Mouse (Mus musculus): ENCODE measurements around the gene Ilkap. TPM values are rescaled to one million over a fixed set of nuclear protein-coding genes. Genes with fewer than 3 reads are reported as not detected.

Ilkap gene
- total and polyA plus RNA-seq, 3 experiments = 131 to 145 TPM; not detected in 1

DNA sequence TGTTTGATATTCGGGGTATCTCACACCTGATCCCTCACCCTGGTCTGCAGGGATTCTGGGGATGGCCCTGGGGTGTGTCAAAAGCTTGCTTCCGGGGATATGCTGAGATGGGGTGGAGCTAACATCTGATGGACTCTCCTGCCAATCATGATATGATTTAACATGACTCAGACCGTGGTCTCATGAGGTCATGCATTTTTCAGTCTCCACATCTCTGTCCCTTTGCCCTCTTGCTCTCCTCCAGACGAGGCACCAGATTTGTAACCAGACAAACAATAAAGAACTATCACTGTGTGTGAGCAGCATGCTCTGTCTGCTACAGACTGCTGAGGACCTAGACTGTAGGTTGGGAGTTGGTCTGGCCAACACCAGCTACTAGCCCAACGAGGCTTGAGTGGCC lies 36.5 kb downstream of the Ilkap start:
- H3K4me1 ChIP-seq (ENCODE audit: control insufficient read depth in 1 of 2, insufficient read depth in 2 of 2, low read length in 2 of 2) = peaks cover 0 to 6% of the 10 kb centered on the region in 2 experiments; a peak in 2 of 4 replicates
- H3K79me2 ChIP-seq (ENCODE audit: control insufficient read depth, insufficient read depth, low read length, poor library complexity) = peaks cover 4% of the 10 kb centered on the region
- no peak for DNase-seq (ENCODE audit: low read depth, low spot score)
- H3K9ac ChIP-seq (ENCODE audit: control insufficient read depth, low read depth, low read length, poor library complexity, severe bottlenecking) = no peak overlapping the region
- TF ChIP-seq E2F4 (IDR thresholded peaks at IDR 0.05; ENCODE audit: borderline replicate concordance, low read depth, low read length) = no peak
- TF ChIP-seq BHLHE40 (IDR thresholded peaks at IDR 0.05; ENCODE audit: borderline replicate concordance, low read depth, low read length) = no peak
- no peak for TF ChIP-seq ZNF384 (IDR thresholded peaks at IDR 0.05; ENCODE audit: low read depth, low read length)
- TF ChIP-seq TCF12 (IDR thresholded peaks at IDR 0.05; ENCODE audit: low read depth, low read length) = no peak
- TF ChIP-seq MAX (IDR thresholded peaks at IDR 0.05; ENCODE audit: low read length) = no peak
- no peak for TF ChIP-seq USF1 (IDR thresholded peaks at IDR 0.05; ENCODE audit: low read depth, low read length)
- H3K27me3 ChIP-seq (ENCODE audit: control insufficient read depth in 1 of 2, insufficient read depth in 2 of 2, low read length in 2 of 2) = no peaks in the 10 kb centered on the region; a peak in 1 of 4 replicates
- H3K27ac ChIP-seq (ENCODE audit: control insufficient read depth, low read depth, low read length) = no peak overlapping the region
- no peaks in the 10 kb centered on the region for H3K9me3 ChIP-seq (replicated peaks; ENCODE audit: insufficient read depth, low read length)
- H3K4me3 ChIP-seq (ENCODE audit: control insufficient read depth in 1 of 2, insufficient read depth in 1 of 2, low read depth in 2 of 2, low read length in 2 of 2) = no peak overlapping the region
- H3K36me3 ChIP-seq (ENCODE audit: control insufficient read depth in 1 of 2, insufficient read depth in 2 of 2, low read length in 2 of 2) = 0 out of 4 replicates have a peak, but pooled peaks cover 0 to 2% of the 10 kb centered on the region in 2 experiments

- no peaks in the 10 kb centered on the region for H3K36me3 ChIP-seq (ENCODE audit: control insufficient read depth in 1 of 2, insufficient read depth in 2 of 2, low read length in 2 of 2)
- H3K79me2 ChIP-seq (ENCODE audit: control insufficient read depth, insufficient read depth, low read length, poor library complexity) = no peaks in the 10 kb centered on the region
- no peaks in the 10 kb centered on the region for H3K9me3 ChIP-seq (replicated peaks; ENCODE audit: insufficient read depth, low read length)
- no peak overlapping the region for H3K27ac ChIP-seq (ENCODE audit: control insufficient read depth, low read depth, low read length)
- no peak for DNase-seq (ENCODE audit: low read depth, low spot score)
- no peak overlapping the region for H3K9ac ChIP-seq (ENCODE audit: control insufficient read depth, low read depth, low read length, poor library complexity, severe bottlenecking)
- H3K27me3 ChIP-seq (ENCODE audit: control insufficient read depth in 1 of 2, insufficient read depth in 2 of 2, low read length in 2 of 2) = no peaks in the 10 kb centered on the region; a peak in 1 of 4 replicates
- no peaks in the 10 kb centered on the region for H3K4me1 ChIP-seq (ENCODE audit: control insufficient read depth in 1 of 2, insufficient read depth in 2 of 2, low read length in 2 of 2)
- no peak overlapping the region for H3K4me3 ChIP-seq (ENCODE audit: control insufficient read depth in 1 of 2, insufficient read depth in 1 of 2, low read depth in 2 of 2, low read length in 2 of 2)
- TF ChIP-seq ZNF384 (IDR thresholded peaks at IDR 0.05; ENCODE audit: low read depth, low read length) = no peak
- no peak for TF ChIP-seq USF2 (IDR thresholded peaks at IDR 0.05; ENCODE audit: borderline replicate concordance in 1 of 2, insufficient read depth in 1 of 2, low read depth in 1 of 2, low read length in 2 of 2)
- TF ChIP-seq E2F4 (IDR thresholded peaks at IDR 0.05; ENCODE audit: borderline replicate concordance, low read depth, low read length) = no peak
- TF ChIP-seq POLR2A (IDR thresholded peaks at IDR 0.05; ENCODE audit: control insufficient read depth in 1 of 2, insufficient read depth in 1 of 2, low read depth in 1 of 2, low read length in 2 of 2, poor library complexity in 1 of 2) = no peak
- no peak for TF ChIP-seq ETS1 (IDR thresholded peaks at IDR 0.05; ENCODE audit: low read depth, low read length)
Measured at GRCm38 (mm10) chr1:91356105-91356504, 42.5 kb downstream of the Ilkap start.

DNA sequence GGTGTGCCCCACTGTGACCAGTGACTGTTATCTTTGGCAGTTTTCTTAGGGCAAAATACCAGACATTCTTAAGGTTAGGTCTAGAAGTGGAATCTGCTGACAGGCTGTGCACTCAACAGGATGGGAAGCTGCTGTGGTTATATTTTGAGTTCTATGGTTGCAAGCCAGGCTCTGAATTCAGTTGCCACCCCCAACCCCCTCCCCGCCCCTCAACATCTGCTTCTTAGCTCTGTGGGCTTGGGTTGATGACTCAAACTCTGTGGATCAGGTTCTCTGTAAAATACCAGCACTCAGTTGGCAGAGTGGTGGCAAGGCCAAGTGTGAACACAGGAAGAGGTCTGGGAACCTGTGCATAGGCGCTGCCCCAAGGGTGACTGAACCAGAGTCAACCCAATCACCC lies 46.3 kb downstream of the Ilkap start:
- H3K27me3 ChIP-seq (ENCODE audit: control insufficient read depth in 1 of 2, insufficient read depth in 2 of 2, low read length in 2 of 2) = no peaks in the 10 kb centered on the region; a peak in 1 of 4 replicates
- no peak overlapping the region for H3K27ac ChIP-seq (ENCODE audit: control insufficient read depth, low read depth, low read length)
- DNase-seq (ENCODE audit: low read depth, low spot score) = no peak
- H3K36me3 ChIP-seq (ENCODE audit: control insufficient read depth in 1 of 2, insufficient read depth in 2 of 2, low read length in 2 of 2) = no peaks in the 10 kb centered on the region
- no peaks in the 10 kb centered on the region for H3K79me2 ChIP-seq (ENCODE audit: control insufficient read depth, insufficient read depth, low read length, poor library complexity)
- TF ChIP-seq CHD1 (IDR thresholded peaks at IDR 0.05; ENCODE audit: low read depth, low read length) = no peak
- no peak for TF ChIP-seq CTCF (IDR thresholded peaks at IDR 0.05 in 2 of 3, conservative IDR thresholded peaks at IDR 0.05 in 1 of 3; ENCODE audit: control insufficient read depth in 1 of 3, insufficient read depth in 1 of 3, low read depth in 2 of 3, low read length in 3 of 3, poor library complexity in 1 of 3, severe bottlenecking in 1 of 3)
- no peak for TF ChIP-seq TBP (IDR thresholded peaks at IDR 0.05; ENCODE audit: low read depth, low read length)
- TF ChIP-seq EP300 (IDR thresholded peaks at IDR 0.05; ENCODE audit: low read depth in 1 of 2, low read length in 2 of 2) = no peak
- no peaks in the 10 kb centered on the region for H3K4me1 ChIP-seq (ENCODE audit: control insufficient read depth in 1 of 2, insufficient read depth in 2 of 2, low read length in 2 of 2)
- H3K9ac ChIP-seq (ENCODE audit: control insufficient read depth, low read depth, low read length, poor library complexity, severe bottlenecking) = no peak overlapping the region
- no peak overlapping the region for H3K4me3 ChIP-seq (ENCODE audit: control insufficient read depth in 1 of 2, insufficient read depth in 1 of 2, low read depth in 2 of 2, low read length in 2 of 2)
- no peaks in the 10 kb centered on the region for H3K9me3 ChIP-seq (replicated peaks; ENCODE audit: insufficient read depth, low read length)
